16 mouse cellular contexts compared by ENCODE assay signal in genomic region chr2:131652197-131652596, GRCm38 (mm10).
DNase-seq lines count a peak whose midpoint lies in the region; ATAC-seq lines count a peak whose summit lies in the region.
"Had no signal": no experiment of that assay in that cellular context is flagged by ENCODE, and none has a peak within 500 bp of the region (broad histone marks: within the 10 kb centered on the region; RNA-seq: fewer than 3 reads in every experiment).

No protein-coding gene starts in this region.

- H3K4me1 ChIP-seq in midbrain, embryonic 16.5 days (ENCODE audit: control insufficient read depth, insufficient read depth, low read length) = no peaks in the 10 kb centered on the region
- H3K4me1 ChIP-seq: neural tube, embryonic 13.5 days had no signal

- 82% methylated on average over 5 of the region's 5 CpGs for WGBS in midbrain, embryonic 16.5 days

- H3K27ac ChIP-seq in midbrain, embryonic 16.5 days (ENCODE audit: low read length) = no peak overlapping the region
- H3K27ac ChIP-seq: liver, embryonic 14.5 days; neural tube, embryonic 13.5 days; stomach, postnatal 0 days had no signal

- no peaks in the 10 kb centered on the region for H3K36me3 ChIP-seq in midbrain, embryonic 16.5 days (ENCODE audit: control insufficient read depth, insufficient read depth, low read length)
- H3K36me3 ChIP-seq: G1E; neural tube, embryonic 13.5 days had no signal

- H3K9me3 ChIP-seq in midbrain, embryonic 16.5 days (replicated peaks; ENCODE audit: control insufficient read depth, low read length, poor library complexity, severe bottlenecking) = no peaks in the 10 kb centered on the region
- H3K9me3 ChIP-seq: G1E; neural tube, embryonic 13.5 days had no signal

- no peak overlapping the region for H3K4me2 ChIP-seq in midbrain, embryonic 16.5 days (ENCODE audit: low read length)
- H3K4me2 ChIP-seq: midbrain, embryonic 11.5 days; neural tube, embryonic 13.5 days had no signal

- ATAC-seq in frontal cortex, adult (ENCODE audit: low TSS enrichment) = 0 out of 2 replicates have a peak, but pooled peaks have one; percentile 12
- ATAC-seq in midbrain, embryonic 16.5 days = no peak
- ATAC-seq: activated CD4-positive, CD25-positive, alpha-beta regulatory T cell, adult 4 months; forebrain, embryonic 16.5 days; intestine, postnatal 0 days had no signal

- no peak overlapping the region for H3K9ac ChIP-seq in midbrain, embryonic 16.5 days (ENCODE audit: low read depth, low read length)
- H3K9ac ChIP-seq: liver, embryonic 14.5 days; neural tube, embryonic 13.5 days had no signal

- DNase-seq in frontal cortex, postnatal 10 days (ENCODE audit: low spot score in 2 of 2) = no peak
- peak; percentile 5 for DNase-seq in ovary, postnatal 36 days (ENCODE audit: low spot score)
- no peak for DNase-seq in ovary, postnatal 10 days (ENCODE audit: low spot score)
- peak; percentile 19 to 27 for DNase-seq in kidney, postnatal 4 days
- no peak for DNase-seq in natural killer cell, adult 2 months (ENCODE audit: low spot score in 2 of 2)
- no peak for DNase-seq in frontal cortex, postnatal 25 days (ENCODE audit: low spot score in 2 of 2)

- no peaks in the 10 kb centered on the region for H3K27me3 ChIP-seq in midbrain, embryonic 16.5 days (ENCODE audit: control insufficient read depth, insufficient read depth, low read depth, low read length)
- H3K27me3 ChIP-seq: neural tube, embryonic 13.5 days had no signal

- H3K4me3 ChIP-seq in midbrain, embryonic 16.5 days (ENCODE audit: low read depth, low read length) = no peak overlapping the region
- H3K4me3 ChIP-seq: neural tube, embryonic 13.5 days had no signal

Comparison
In these comparisons a context has a peak if more than half of its experiments do, and no peak if none do; other contexts are left out.
1. DNase-seq: peak in ovary, postnatal 36 days (single experiment) and kidney, postnatal 4 days (2 of 2); none in frontal cortex, postnatal 10 days (0 of 2), ovary, postnatal 10 days (single experiment), natural killer cell, adult 2 months (0 of 2) and frontal cortex, postnatal 25 days (0 of 2).